Mouse (Mus musculus): ENCODE data around the gene Hlcs.

Hlcs gene

DNA sequence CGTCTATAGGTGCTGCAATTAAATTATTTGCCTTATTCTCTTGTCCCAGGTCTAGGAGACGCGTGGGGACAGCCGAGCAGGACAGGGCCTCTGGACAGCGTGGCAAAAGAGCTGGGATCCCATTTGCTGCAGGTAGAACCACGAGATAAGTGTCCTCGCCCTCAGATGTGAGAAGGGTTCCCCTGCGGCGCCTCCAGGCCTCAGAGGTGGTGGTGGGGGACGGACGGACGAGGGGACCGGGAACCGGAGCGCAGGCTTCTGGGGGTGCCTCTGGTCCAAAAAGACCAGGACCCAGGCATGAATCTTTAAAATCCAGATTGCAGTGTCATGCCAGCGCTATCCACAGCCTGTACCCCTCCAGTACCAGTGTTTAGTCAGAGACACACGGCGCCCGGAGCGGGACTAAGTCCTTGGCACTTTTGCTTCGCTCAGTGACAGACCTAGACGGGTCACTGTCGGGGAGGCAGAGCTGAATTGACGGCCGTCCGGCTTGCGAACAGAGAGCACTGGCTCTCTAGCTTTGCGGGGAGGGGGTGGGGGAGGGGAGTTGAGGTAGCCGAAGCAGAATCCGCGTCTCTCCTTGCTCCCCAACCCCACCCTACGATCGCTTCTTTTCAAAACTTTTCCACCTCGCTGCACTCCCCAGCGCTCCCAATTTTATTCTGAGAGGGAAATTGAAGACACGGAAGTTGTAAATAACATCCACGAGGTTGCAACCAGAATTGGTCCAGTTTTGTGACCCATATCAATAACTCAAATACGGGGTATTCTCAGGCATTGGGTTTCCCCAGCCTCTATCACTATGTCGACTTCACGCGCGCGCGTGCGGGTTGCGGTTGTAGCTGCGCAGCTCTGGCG lies 218.9 kb downstream of the Hlcs start:
- no peak for DNase-seq (ENCODE audit: low spot score)

- no peak for DNase-seq (ENCODE audit: low spot score)
Observed at GRCm38 (mm10) chr16:94093151-94093863, 220.1 kb downstream of the Hlcs start.

DNA sequence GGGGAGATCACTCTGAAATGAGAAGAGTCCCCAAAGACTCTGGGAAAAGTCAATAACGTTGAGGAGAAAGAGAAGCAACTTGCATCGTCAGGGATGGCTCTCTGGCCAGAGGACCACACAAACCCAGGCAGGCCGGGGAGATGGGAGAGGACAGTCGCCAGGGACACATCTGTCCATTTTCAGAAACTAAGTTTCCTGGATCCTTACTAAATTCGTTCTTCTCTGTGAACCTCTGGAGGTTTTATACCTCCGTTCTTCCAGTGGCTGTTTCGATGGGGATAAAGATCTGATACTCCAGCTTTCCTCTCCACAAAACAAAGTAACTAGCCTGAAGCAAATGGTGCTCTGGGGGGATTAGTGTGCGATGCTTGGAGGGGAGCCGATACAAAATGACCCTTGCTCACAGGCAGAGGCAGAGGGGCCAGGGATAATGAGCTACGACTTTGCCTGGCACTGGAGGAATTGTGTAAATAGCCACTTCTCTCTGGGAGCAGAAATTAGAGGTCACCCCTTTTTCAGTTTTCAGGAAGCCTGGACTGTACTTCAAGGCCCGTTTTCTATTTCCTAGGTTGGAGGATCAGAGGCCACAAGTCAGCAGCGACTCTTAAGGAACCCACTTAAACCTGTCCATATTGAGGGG lies 220.7 kb downstream of the Hlcs start:
- DNase-seq (ENCODE audit: low spot score) = no peak

DNA sequence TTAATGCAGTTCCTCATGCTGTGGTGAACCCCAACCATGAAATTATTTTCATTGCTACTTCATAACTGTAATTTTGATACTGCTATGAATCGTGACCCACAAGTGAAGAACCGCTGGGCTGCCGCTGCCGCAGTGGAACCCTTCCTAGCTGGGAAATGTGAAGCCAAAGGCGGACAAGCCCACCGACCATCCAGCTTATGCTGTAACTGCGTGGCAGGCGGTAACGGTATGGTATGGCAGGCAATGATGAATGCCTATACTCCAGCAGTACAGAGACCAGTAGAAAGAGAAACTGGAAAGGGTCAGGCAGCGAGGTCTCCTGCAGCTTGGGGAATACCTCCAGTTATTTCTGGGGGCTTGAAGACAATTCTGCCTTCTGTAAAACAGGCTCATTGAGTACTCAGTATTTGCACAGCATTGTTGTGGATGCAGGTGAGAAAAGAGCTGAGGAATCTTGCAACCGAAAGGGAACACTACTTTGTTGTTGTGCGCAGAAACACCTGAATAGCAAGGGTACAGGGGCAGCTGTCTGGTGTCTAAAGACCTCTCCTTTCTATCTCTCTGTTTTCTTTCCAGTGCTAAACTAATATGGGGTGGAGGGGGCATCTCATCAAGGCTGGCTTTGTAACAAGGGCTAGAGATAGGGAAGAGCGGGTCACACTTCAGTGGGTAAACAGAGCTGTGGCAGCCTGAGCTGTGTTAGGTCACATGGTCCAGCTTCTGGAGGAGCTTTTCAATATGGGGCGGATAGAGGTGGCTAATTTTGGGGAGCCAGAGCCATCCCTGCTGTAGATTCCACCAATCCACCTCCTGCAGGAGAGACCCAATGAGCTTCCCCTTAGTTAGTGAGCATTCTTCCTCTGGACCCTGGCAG lies 224.3 kb downstream of the Hlcs start:
- no peak for DNase-seq (ENCODE audit: low spot score)

DNA sequence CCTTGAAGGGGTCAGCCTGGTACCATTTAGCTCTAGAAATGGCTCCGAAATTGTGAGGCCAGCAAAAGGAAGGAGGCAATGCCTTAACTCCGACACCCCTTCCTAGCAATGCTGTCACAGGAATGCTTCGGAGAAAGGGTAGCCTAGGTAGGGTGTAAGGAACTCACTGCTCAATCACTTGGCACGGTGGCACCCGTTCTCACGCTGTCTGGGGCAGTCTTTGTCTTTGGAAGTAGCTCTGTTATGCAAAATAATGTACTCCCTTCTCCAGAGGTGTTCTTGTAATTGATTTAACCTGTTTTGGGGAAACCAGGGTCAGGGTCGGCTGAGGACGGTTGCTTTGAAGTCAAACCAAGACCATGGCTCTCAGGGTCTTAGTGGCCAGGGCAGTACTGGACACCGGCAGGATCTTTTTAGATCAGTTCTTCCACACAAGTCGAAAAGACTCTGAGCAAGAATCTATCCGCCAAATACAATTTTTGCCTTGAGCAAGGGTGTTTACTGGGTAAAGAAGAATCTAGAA lies 225.1 kb downstream of the Hlcs start:
- DNase-seq (ENCODE audit: low spot score) = no peak

- no peak for DNase-seq (ENCODE audit: low spot score)
Observed at GRCm38 (mm10) chr16:94087570-94088225, 225.7 kb downstream of the Hlcs start.

DNA sequence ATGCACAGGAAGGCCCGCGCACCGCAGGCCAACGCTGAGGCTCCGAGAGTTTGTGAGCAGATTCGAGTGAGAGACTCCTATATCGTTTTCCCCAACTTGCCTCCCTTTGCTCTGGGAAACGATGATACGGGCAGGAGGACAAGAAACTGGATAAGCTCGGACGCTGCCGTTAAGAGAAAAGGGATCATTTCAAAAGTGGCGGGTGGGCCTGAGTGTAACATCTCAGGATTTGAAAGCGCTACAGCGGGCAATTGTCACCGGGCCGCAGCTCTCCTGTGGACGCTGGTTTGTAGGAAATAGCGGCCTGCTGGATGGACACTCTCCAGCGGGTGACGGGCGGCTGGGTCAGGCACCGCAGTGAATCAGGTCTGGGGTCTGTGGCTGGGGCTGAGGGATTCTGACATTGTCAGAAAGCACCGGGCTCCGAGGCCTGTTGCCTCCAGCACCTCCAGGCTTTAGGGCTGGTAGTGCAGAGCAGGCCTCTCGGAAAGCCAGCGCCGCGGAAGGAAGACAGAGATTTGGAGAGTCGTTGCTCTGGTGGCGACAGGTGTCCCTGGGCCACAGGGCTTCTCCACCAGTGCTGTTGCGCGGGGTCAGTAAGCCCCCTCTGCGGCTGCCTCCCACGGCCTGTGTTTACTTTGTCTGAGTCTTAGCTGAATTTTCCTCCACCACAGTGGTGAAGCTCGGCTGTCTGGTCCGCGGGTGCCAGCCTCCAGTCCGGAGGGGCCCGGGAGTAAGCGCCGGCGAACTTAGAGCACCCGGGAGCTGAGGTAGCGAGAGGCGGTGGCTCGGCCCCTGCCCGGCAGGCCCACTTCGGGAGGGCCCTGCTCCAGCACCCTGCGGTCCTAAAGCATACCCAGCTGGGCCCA lies 226.4 kb downstream of the Hlcs start:
- no peak for DNase-seq (ENCODE audit: low spot score)

GRCm38 (mm10) chr16:94085603-94086285 lies 227.6 kb downstream of the Hlcs start:
- no peak for DNase-seq (ENCODE audit: low spot score)

DNA sequence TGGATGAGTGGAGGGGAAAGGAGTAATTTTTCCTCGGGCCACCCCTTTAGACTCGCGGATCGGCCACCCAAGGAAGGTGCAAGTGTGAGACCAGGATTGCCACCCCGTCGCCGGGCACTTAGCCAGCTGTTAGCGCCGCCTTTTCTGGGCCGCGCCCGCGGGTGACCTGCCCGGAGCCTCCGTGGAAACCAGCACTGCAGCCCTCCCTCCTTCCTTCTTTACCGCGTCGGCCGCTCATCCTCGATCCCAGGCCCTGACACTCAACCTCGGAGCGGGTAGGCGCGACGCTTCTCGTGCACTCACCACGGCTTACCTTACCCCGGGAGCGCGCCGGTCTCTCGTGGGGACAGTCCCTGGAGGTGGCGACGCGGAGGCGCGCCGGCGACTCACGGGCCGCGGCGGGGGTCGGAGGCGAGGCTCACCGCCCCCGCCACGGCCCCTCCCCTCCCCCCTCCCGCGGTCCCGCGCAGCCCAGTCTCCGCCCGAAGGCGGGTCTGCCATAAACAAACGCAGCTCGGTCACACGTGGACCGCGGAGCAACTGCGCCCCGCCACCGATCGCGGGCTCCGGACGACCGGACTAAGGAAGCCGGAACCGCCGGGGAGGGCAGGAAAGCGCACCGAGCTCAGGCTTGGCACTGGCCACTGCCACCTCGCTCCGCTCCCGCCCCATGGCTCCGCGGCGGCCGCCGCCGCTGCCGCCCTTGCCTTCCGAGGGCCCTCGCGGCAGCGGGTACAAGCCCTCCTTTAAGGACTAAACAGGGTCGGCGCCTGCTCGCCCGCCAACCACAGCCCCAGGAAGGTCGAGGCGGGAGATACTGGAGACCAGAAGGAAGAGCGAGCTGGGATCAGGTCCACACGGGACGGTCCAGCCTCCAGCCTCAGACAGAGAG lies 228.4 kb downstream of the Hlcs start, which contains the start of gene Sim2:
TSS of gene Sim2 (plus strand) at position 221 of the 892 bp plus-strand sequence.
- DNase-seq (ENCODE audit: low spot score) = peak; percentile 30

GRCm38 (mm10) chr16:94083848-94084525 lies 229.4 kb downstream of the Hlcs start:
- no peak for DNase-seq (ENCODE audit: low spot score)

DNA sequence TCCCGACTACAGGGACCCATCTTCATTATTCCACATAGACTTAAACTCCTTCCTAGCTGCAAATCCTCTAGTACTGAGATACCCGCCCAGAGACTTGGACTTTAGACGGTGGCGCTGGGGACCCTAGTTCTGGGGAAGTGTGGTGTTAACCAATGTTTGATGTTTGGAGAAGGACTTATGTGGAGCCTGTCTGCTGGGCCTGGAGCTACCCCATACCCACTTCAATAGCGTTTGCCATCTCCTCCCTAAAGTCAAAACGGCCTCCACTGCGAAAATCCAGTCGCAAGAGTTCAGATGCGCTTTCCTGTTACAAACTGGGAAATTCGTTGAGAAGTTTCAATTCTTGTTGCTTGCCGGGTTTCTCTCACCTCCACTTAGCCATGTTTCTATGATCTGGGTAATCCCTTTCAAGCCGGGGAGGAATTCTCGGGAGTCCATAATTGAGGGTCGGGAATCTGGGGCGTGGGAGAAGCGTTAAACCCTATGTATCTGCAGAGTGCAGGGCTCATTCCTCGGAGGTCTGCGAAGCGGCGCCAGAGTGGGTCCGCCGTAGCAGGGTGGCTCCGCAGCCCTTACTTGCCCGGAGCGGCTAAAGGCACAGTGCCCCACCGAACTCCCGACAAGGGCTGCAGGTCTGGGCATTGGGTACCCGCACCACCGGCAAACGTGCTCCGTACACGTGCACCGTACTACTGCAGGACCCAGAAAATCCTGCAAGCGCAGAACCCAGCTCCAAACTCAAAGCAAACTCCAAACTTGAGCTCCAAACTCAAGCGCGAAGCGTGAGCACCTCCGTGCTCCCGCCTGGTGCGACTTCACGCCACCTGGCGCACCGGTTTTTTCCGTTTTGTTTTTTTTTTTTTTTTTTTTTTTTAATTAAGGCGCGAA lies 230.2 kb downstream of the Hlcs start:
- no peak for DNase-seq (ENCODE audit: low spot score)

- no peak for DNase-seq (ENCODE audit: low spot score)
Observed at GRCm38 (mm10) chr16:94081996-94082708, 231.2 kb downstream of the Hlcs start.

DNA sequence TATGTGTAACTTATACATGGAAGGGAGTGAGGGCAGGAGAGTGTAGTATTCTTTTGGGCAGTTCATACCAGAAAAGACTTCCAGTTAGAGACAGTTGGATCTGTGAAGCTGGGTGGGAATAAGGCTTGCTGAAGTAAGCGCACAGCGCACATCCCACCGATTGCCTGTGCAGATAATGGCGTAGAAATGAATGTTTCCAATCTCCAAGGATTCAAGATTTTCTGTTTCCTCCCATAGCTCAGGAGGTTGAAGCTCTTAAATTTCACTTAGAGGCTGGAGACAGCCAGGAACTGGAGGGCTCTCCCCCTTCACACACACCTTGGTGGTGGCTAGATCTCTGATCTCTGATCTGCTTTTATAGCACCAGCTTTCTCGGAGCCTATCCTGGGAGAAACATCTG lies 231.8 kb downstream of the Hlcs start:
- no peak for DNase-seq (ENCODE audit: low spot score)

GRCm38 (mm10) chr16:94079856-94080555 lies 233.4 kb downstream of the Hlcs start:
- DNase-seq (ENCODE audit: low spot score) = no peak

DNA sequence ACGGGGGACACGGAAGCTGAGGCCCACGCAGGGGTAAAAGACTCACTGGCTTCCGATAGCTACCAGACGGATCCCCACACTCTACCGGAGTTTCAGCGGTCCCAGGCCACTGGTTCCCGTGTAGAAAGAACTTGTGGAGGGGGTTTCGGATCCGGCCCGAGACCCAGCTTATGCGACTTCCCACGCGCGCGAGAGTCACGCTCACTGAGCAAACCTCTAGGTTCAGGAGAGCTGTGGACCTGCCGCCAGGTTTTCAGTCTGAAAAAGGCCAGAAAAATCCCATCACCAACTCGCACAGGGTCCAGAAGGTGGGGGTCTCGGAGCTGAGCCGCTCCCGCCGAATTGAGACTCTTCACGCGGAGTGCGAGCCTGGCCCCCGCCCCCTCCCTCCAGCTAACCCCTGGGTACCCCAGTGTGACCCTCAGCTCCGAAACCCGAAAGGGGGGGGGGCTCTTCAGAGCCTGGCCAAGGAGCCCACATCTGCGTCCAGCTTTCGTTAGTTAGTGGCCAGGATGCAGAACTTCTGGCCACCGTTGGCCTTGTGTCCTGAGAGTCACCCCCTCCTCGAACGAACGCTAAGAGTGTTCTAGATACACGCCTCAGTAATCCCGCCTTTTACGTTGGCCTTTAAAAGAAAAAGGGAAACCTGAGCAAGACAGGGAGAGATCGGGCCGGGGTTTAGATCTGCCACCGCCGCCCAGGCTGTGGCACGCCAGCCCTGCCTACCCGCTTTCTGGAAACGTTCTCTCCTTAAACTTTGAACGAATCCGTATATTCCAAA lies 234.1 kb downstream of the Hlcs start:
- DNase-seq (ENCODE audit: low spot score) = no peak

All from urinary bladder, postnatal 25 days (tissue).